Mouse (Mus musculus) neural tube, embryonic 11.5 days (tissue): ENCODE measurements around the gene Ccnt1. TPM values are rescaled to one million over a fixed set of nuclear protein-coding genes. Genes with fewer than 3 reads are reported as not detected.

Experiments
- ATAC-seq: fragments of 200-750 bp; cut with Nextera tagmentation; 2 replicates; pipeline ENCODE4 v1.8.0; 2017; ENCODE audit warnings: moderate number of reproducible peaks, mild to moderate bottlenecking, moderate TSS enrichment, moderate library complexity; ENCODE audit not compliant: insufficient read depth, low FRiP score, low TSS enrichment
- DNase-seq: peaks from one replicate; pipeline ENCODE4 v3.0.0-alpha.2; 2015; ENCODE audit warnings: low spot score
- H3K27ac ChIP-seq: fragments of 300-500 bp; sonication (generic); 2 replicates; pipeline ENCODE4 v1.5.1; 2014; ENCODE audit warnings: low read depth, mild to moderate bottlenecking, low read length
- H3K27me3 ChIP-seq: fragments of 300-500 bp; sonication (generic); 2 replicates; pipeline ENCODE4 v1.6.1; 2014; ENCODE audit warnings: mild to moderate bottlenecking, low read length, mixed read lengths; ENCODE audit not compliant: control insufficient read depth, insufficient read depth
- H3K36me3 ChIP-seq: fragments of 300-500 bp; sonication (generic); 2 replicates; pipeline ENCODE4 v1.6.1; 2014; ENCODE audit warnings: mild to moderate bottlenecking, low read length, moderate library complexity, mixed read lengths; ENCODE audit not compliant: control insufficient read depth, insufficient read depth
- H3K4me1 ChIP-seq: fragments of 300-500 bp; sonication (generic); 2 replicates; pipeline ENCODE4 v1.6.1; 2014; ENCODE audit warnings: low read length, mixed read lengths; ENCODE audit not compliant: control insufficient read depth, insufficient read depth
- H3K4me2 ChIP-seq: fragments of 300-500 bp; sonication (generic); 2 replicates; pipeline ENCODE4 v1.6.1; 2014; ENCODE audit warnings: low read depth, mild to moderate bottlenecking, moderate library complexity
- H3K4me3 ChIP-seq: fragments of 300-500 bp; sonication (generic); 2 replicates; pipeline ENCODE4 v1.5.1; 2014; ENCODE audit warnings: low read depth, low read length
- H3K9ac ChIP-seq: fragments of 300-500 bp; sonication (generic); 2 replicates; pipeline ENCODE4 v1.6.1; 2014; ENCODE audit warnings: mild to moderate bottlenecking, low read length
- H3K9me3 ChIP-seq: fragments of 300-500 bp; sonication (generic); 2 replicates; pipeline ENCODE4 v1.6.1; 2016; ENCODE audit warnings: low read length; ENCODE audit not compliant: control insufficient read depth
- WGBS: fragments of 180-500 bp; shearing (Covaris S2); extraction: QIAGEN DNeasy Blood & Tissue Kit; methylation state at CpG from one replicate; pipeline ENCODE4 v1.1.7; 2014; 5-methylcytosine and 5-hydroxymethylcytosine counted together
- polyA plus RNA-seq: library from polyadenylated mRNA; unstranded; fragments of >200 nt; fragmentation: Nextera tagmentation; extraction: Ambion mirVana; gene quantifications from 2 replicates; pipeline ENCODE4 v1.2.1, GENCODE M21; 2014

The Ccnt1 gene
- polyA plus RNA-seq, 1 experiment from 2014 or later: 65.6 TPM

- H3K4me2 ChIP-seq: no peak overlapping the region
- no peaks in the 10 kb centered on the region for H3K27me3 ChIP-seq
- H3K4me1 ChIP-seq: no peaks in the 10 kb centered on the region
- ATAC-seq (no peak), DNase-seq (no peak)
- H3K9ac ChIP-seq: no peak overlapping the region
- peaks cover 20% of the 10 kb centered on the region for H3K36me3 ChIP-seq
- H3K4me3 ChIP-seq: no peak overlapping the region
- H3K9me3 ChIP-seq: no peaks in the 10 kb centered on the region
- H3K27ac ChIP-seq: no peak overlapping the region
- 92% methylated on average over 3 of the region's 3 CpGs for WGBS
Observed at GRCm38 (mm10) chr15:98545151-98545550, 25.6 kb downstream of the Ccnt1 start.

GRCm38 (mm10) chr15:98543341-98543740 lies 27.4 kb downstream of the Ccnt1 start:
- 79% methylated on average over 4 of the region's 4 CpGs for WGBS
- H3K36me3 ChIP-seq: peaks cover 20% of the 10 kb centered on the region

GRCm38 (mm10) chr15:98541064-98541463 lies 29.7 kb downstream of the Ccnt1 start:
- peaks cover 16% of the 10 kb centered on the region for H3K36me3 ChIP-seq
- no peak for DNase-seq
- 92% methylated on average over 6 of the region's 6 CpGs for WGBS

More at GRCm38 (mm10) chr15:98543341-98543740, 27.4 kb downstream of the Ccnt1 start:
- Histone ChIP-seq H3K4me1 (no peaks in the 10 kb centered on the region), H3K4me2 (no peak overlapping the region), H3K9ac (no peak overlapping the region), H3K27ac (no peak overlapping the region), H3K4me3 (no peak overlapping the region), H3K27me3 (no peaks in the 10 kb centered on the region), H3K9me3 (no peaks in the 10 kb centered on the region)
- DNase-seq: no peak
- ATAC-seq: no peak

GRCm38 (mm10) chr15:98537923-98538322 lies 32.8 kb downstream of the Ccnt1 start:
- 73% methylated on average over 4 of the region's 4 CpGs for WGBS
- no peak overlapping the region for H3K9ac ChIP-seq
- H3K27ac ChIP-seq: no peak overlapping the region
- H3K27me3 ChIP-seq: no peaks in the 10 kb centered on the region
- no peaks in the 10 kb centered on the region for H3K4me1 ChIP-seq
- no peak for DNase-seq
- H3K4me3 ChIP-seq: no peak overlapping the region
- H3K36me3 ChIP-seq: no peaks in the 10 kb centered on the region
- no peaks in the 10 kb centered on the region for H3K9me3 ChIP-seq
- H3K4me2 ChIP-seq: no peak overlapping the region
- no peak for ATAC-seq

More at GRCm38 (mm10) chr15:98541064-98541463, 29.7 kb downstream of the Ccnt1 start:
- Histone ChIP-seq H3K9me3 (no peaks in the 10 kb centered on the region), H3K27ac (no peak overlapping the region), H3K4me3 (no peak overlapping the region), H3K9ac (no peak overlapping the region), H3K27me3 (no peaks in the 10 kb centered on the region), H3K4me2 (no peak overlapping the region), H3K4me1 (no peaks in the 10 kb centered on the region)
- no peak for ATAC-seq

GRCm38 (mm10) chr15:98536828-98537510 lies 33.8 kb downstream of the Ccnt1 start:
- Histone ChIP-seq H3K4me3 (no peak overlapping the region), H3K4me2 (no peak overlapping the region), H3K9ac (no peak overlapping the region), H3K9me3 (no peaks in the 10 kb centered on the region), H3K27ac (no peak overlapping the region), H3K36me3 (no peaks in the 10 kb centered on the region), H3K4me1 (no peaks in the 10 kb centered on the region), H3K27me3 (no peaks in the 10 kb centered on the region)
- DNase-seq (no peak), ATAC-seq (no peak)
- 86% methylated on average over 8 of the region's 8 CpGs for WGBS

- WGBS: 83% methylated on average over 4 of the region's 4 CpGs
- no peak overlapping the region for H3K4me3 ChIP-seq
- ATAC-seq (no peak), DNase-seq (no peak)
- peaks cover 4% of the 10 kb centered on the region for H3K36me3 ChIP-seq
- H3K27me3 ChIP-seq: no peaks in the 10 kb centered on the region
- no peak overlapping the region for H3K27ac ChIP-seq
- no peaks in the 10 kb centered on the region for H3K4me1 ChIP-seq
- H3K9ac ChIP-seq: no peak overlapping the region
- no peak overlapping the region for H3K4me2 ChIP-seq
- H3K9me3 ChIP-seq: no peaks in the 10 kb centered on the region
Observed at GRCm38 (mm10) chr15:98535921-98536320, 34.8 kb downstream of the Ccnt1 start.

- peak within 1 kb of the TSS; percentile 79 for H3K4me3 ChIP-seq
Observed at GRCm38 (mm10) chr15:98533881-98534627, 36.7 kb downstream of the Ccnt1 start, which contains the start of gene Kansl2. Kansl2 (minus strand) TSS chr15:98534264.

GRCm38 (mm10) chr15:98533035-98533531 lies 37.6 kb downstream of the Ccnt1 start:
- Histone ChIP-seq H3K27ac (no peak overlapping the region), H3K36me3 (peaks cover 12% of the 10 kb centered on the region), H3K27me3 (no peaks in the 10 kb centered on the region), H3K9me3 (no peaks in the 10 kb centered on the region), H3K4me2 (peak overlapping the region; percentile 62), H3K9ac (peak overlapping the region; percentile 97), H3K4me3 (peak overlapping the region; percentile 79), H3K4me1 (no peaks in the 10 kb centered on the region)
- peak; percentile 28 for DNase-seq
- 1% methylated on average over 18 of the region's 18 CpGs for WGBS
- no peak for ATAC-seq

More at GRCm38 (mm10) chr15:98533881-98534627, 36.7 kb downstream of the Ccnt1 start, which contains the start of gene Kansl2:
- WGBS: under 1% methylated on average over 69 of the region's 70 CpGs
- peak; percentile 100 for ATAC-seq
- peaks cover 9% of the 10 kb centered on the region for H3K36me3 ChIP-seq
- no peaks in the 10 kb centered on the region for H3K9me3 ChIP-seq
- DNase-seq: peak; percentile 98
- H3K4me2 ChIP-seq: peak within 1 kb of the TSS; percentile 62
- H3K27ac ChIP-seq: peak within 1 kb of the TSS; percentile 98
- H3K4me1 ChIP-seq: no peaks in the 10 kb centered on the region
- H3K27me3 ChIP-seq: no peaks in the 10 kb centered on the region
- peak within 1 kb of the TSS; percentile 97 for H3K9ac ChIP-seq
